Mouse (Mus musculus): Measurements from ENCODE around the gene Gm10665. TPM values are rescaled to one million over a fixed set of nuclear protein-coding genes. Genes with fewer than 3 reads are reported as not detected.
"Not testable (repeated sequence)": the region's sequence is repeated elsewhere in the genome, so short reads cannot be mapped to it uniquely, and the experiment has no call there.

The Gm10665 gene
- not detected in 2 replicates for polyA plus RNA-seq (2014; fragmentation: Nextera tagmentation; extraction: Ambion mirVana)

- H3K36me3 ChIP-seq (ENCODE audit: insufficient read depth); H3K4me1 ChIP-seq (ENCODE audit: insufficient read depth); ATAC-seq (ENCODE audit: insufficient read depth); DNase-seq; H3K9me3 ChIP-seq (ENCODE audit: low read depth, low read length); H3K27ac ChIP-seq (ENCODE audit: low read depth); H3K4me2 ChIP-seq; H3K27me3 ChIP-seq (ENCODE audit: insufficient read depth, low read length); H3K9ac ChIP-seq; H3K4me3 ChIP-seq (ENCODE audit: low read depth, low read length): not testable (repeated sequence)
- no CpG with 5 or more reads among the region's 5 CpGs for whole genome bisulfite sequencing
These were observed at the start of gene Gm10665 for GRCm38 (mm10) chr7:22463975-22464374. Gm10665 (minus strand) TSS chr7:22464075.

GRCm38 (mm10) chr7:22499578-22499977 lies 35.7 kb upstream of the Gm10665 start, which contains the start of gene Vmn1r151:
Vmn1r151 (minus strand) TSS chr7:22499678.
- H3K27ac ChIP-seq (ENCODE audit: low read depth); H3K9me3 ChIP-seq (ENCODE audit: low read depth, low read length); H3K27me3 ChIP-seq (ENCODE audit: insufficient read depth, low read length); H3K4me3 ChIP-seq (ENCODE audit: low read depth, low read length); H3K9ac ChIP-seq; DNase-seq; H3K36me3 ChIP-seq (ENCODE audit: insufficient read depth); H3K4me2 ChIP-seq; ATAC-seq (ENCODE audit: insufficient read depth); H3K4me1 ChIP-seq (ENCODE audit: insufficient read depth): not testable (repeated sequence)
- 40% methylated on average over 1 of the region's 3 CpGs for WGBS

- H3K4me1 ChIP-seq (ENCODE audit: insufficient read depth); H3K4me3 ChIP-seq (ENCODE audit: low read depth, low read length); H3K27ac ChIP-seq (ENCODE audit: low read depth); H3K36me3 ChIP-seq (ENCODE audit: insufficient read depth); H3K9ac ChIP-seq; ATAC-seq (ENCODE audit: insufficient read depth); H3K27me3 ChIP-seq (ENCODE audit: insufficient read depth, low read length); DNase-seq; H3K9me3 ChIP-seq (ENCODE audit: low read depth, low read length); H3K4me2 ChIP-seq: not testable (repeated sequence)
- no CpG with 5 or more reads among the region's 2 CpGs for WGBS
These were observed 25.7 kb downstream of the Gm10665 start, which contains the start of gene Vmn1r149 for GRCm38 (mm10) chr7:22438129-22438528. Vmn1r149 (minus strand) TSS chr7:22438229.

- H3K27ac ChIP-seq (ENCODE audit: low read depth); DNase-seq; H3K4me2 ChIP-seq; ATAC-seq (ENCODE audit: insufficient read depth); H3K27me3 ChIP-seq (ENCODE audit: insufficient read depth, low read length); H3K4me1 ChIP-seq (ENCODE audit: insufficient read depth); H3K4me3 ChIP-seq (ENCODE audit: low read depth, low read length); H3K9ac ChIP-seq; H3K36me3 ChIP-seq (ENCODE audit: insufficient read depth); H3K9me3 ChIP-seq (ENCODE audit: low read depth, low read length): not testable (repeated sequence)
- no CpG with 5 or more reads among the region's 3 CpGs for WGBS
These were observed 50.6 kb downstream of the Gm10665 start, which contains the start of gene Vmn1r148 for GRCm38 (mm10) chr7:22413283-22413682. Vmn1r148 (plus strand) TSS chr7:22413583.

Other genes with a start within 250 kb of the Gm10665 start
- not detected in 2 replicates for gene Gm8453, start 234.6 kb downstream of the Gm10665 start, polyA plus RNA-seq (2014; fragmentation: Nextera tagmentation; extraction: Ambion mirVana)
- not detected in 2 replicates for gene Gm4187, start 134.4 kb downstream of the Gm10665 start, polyA plus RNA-seq (2014; fragmentation: Nextera tagmentation; extraction: Ambion mirVana)
- gene Gm8660, start 93.0 kb downstream of the Gm10665 start, polyA plus RNA-seq (2014; fragmentation: Nextera tagmentation; extraction: Ambion mirVana) = not detected in 2 replicates
- gene Vmn1r148, start 50.5 kb downstream of the Gm10665 start, polyA plus RNA-seq (2014; fragmentation: Nextera tagmentation; extraction: Ambion mirVana) = not detected in 2 replicates
- not detected in 2 replicates for gene Vmn1r149, start 25.8 kb downstream of the Gm10665 start, polyA plus RNA-seq (2014; fragmentation: Nextera tagmentation; extraction: Ambion mirVana)
- gene Vmn1r151, start 35.6 kb upstream of the Gm10665 start, polyA plus RNA-seq (2014; fragmentation: Nextera tagmentation; extraction: Ambion mirVana) = not detected in 2 replicates
- not detected in 2 replicates for gene Vmn1r152, start 58.9 kb upstream of the Gm10665 start, polyA plus RNA-seq (2014; fragmentation: Nextera tagmentation; extraction: Ambion mirVana)
- gene Gm8677, start 70.8 kb upstream of the Gm10665 start, polyA plus RNA-seq (2014; fragmentation: Nextera tagmentation; extraction: Ambion mirVana) = not detected in 2 replicates
- gene Gm4201, start 101.3 kb upstream of the Gm10665 start, polyA plus RNA-seq (2014; fragmentation: Nextera tagmentation; extraction: Ambion mirVana) = not detected in 2 replicates
- gene Gm4565, start 124.1 kb upstream of the Gm10665 start, polyA plus RNA-seq (2014; fragmentation: Nextera tagmentation; extraction: Ambion mirVana) = not detected in 2 replicates
- not detected in 2 replicates for gene Vmn1r155, start 193.9 kb upstream of the Gm10665 start, polyA plus RNA-seq (2014; fragmentation: Nextera tagmentation; extraction: Ambion mirVana)
- gene Gm8693, start 228.2 kb upstream of the Gm10665 start, polyA plus RNA-seq (2014; fragmentation: Nextera tagmentation; extraction: Ambion mirVana) = not detected in 2 replicates